Mouse (Mus musculus): ENCODE results near the gene Coq4. TPM values are rescaled to one million over a fixed set of nuclear protein-coding genes. Genes with fewer than 3 reads are reported as not detected.

Coq4 gene
- polyA plus RNA-seq, 1 experiment from 2014 or later, result 48.6 TPM

DNA sequence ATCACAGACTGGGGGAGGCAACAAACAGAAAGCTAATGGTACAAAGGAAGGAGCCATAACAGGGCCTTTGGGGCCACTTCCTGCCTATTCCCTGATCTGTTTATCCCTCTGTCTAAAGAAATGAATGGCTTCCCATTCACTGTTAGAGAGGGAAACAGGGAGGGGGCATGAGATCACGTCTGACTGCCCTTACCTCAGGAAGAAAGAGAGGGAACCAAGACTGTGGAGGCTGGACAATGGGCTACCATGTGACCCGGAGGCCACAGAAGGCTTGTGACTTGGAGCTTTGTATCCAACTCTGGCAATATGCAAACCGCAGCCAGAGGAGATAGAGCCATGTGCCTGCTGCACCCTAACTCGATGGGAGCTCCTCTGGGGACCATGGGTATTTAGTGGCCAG, 3.0 kb upstream of the Coq4 start:
- H3K27me3 ChIP-seq (replicated peaks; ENCODE audit: control insufficient read depth, insufficient read depth, low read length), result no peaks in the 10 kb centered on the region
- WGBS, result 73% methylated on average over 4 of the region's 4 CpGs
- H3K9ac ChIP-seq (ENCODE audit: low read depth, low read length), result no peak overlapping the region
- peaks cover 3% of the 10 kb centered on the region; the same call in 1 of the 2 replicates for H3K9me3 ChIP-seq (ENCODE audit: control insufficient read depth, low read length)
- peaks cover 14% of the 10 kb centered on the region for H3K4me1 ChIP-seq (ENCODE audit: control insufficient read depth, insufficient read depth, low read depth, low read length)
- H3K36me3 ChIP-seq (ENCODE audit: control insufficient read depth, insufficient read depth, low read length), result peaks cover 37% of the 10 kb centered on the region
- no peak overlapping the region for H3K4me2 ChIP-seq (ENCODE audit: low read length)
- H3K4me3 ChIP-seq (ENCODE audit: low read length), result no peak overlapping the region
- H3K27ac ChIP-seq (ENCODE audit: low read depth, low read length), result no peak overlapping the region
- no peak for ATAC-seq

DNA sequence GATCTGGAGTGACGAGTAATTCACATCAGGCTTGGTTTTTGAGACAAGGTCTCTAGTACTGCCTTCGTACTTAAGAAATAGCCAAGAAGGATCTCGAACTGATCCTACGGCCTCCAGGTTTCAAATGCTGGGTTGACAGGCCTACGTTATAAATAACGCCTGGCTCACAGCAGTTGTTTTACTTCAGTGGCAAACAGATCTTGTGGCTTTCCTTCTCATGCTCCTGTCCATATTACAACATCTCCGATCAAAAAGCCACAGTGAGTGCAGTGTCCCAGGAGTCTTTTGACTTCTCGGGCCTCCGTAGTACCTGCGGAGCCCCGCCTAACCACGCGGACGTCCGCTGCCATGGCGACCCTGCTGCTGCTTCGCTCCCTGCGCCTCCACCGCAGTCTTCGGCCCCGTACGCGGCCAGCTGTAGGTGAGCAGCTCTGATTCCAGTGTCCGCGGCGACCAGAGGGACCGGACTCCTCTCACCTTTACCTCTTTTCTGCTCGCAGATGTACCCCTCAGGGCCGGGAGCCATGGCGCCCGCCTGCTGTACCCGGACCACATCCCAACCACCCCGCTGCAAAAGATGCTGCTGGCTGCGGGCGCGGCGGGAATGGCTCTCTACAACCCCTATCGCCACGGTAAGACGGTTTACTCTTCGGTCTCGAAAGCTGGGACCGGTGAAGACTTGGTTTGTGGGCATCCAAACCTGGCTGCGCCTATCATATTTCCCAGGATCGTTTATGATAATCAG, 816 bp downstream of the Coq4 start, which contains the start of gene Trub2:
Gene Trub2 (minus strand): TSS at position 566 of the 745 bp plus-strand sequence.
- Histone ChIP-seq H3K36me3 (ENCODE audit: control insufficient read depth, insufficient read depth, low read length) (peaks cover 20% of the 10 kb centered on the region), H3K4me3 (ENCODE audit: low read length) (peak within 1 kb of the TSS; percentile 57), H3K27ac (ENCODE audit: low read depth, low read length) (peak within 1 kb of the TSS; percentile 60), H3K4me1 (ENCODE audit: control insufficient read depth, insufficient read depth, low read depth, low read length) (peaks cover 15% of the 10 kb centered on the region), H3K27me3 (replicated peaks; ENCODE audit: control insufficient read depth, insufficient read depth, low read length) (no peaks in the 10 kb centered on the region), H3K9ac (ENCODE audit: low read depth, low read length) (peak within 1 kb of the TSS; percentile 74), H3K4me2 (ENCODE audit: low read length) (peak within 1 kb of the TSS; percentile 64), H3K9me3 (ENCODE audit: control insufficient read depth, low read length) (no peaks in the 10 kb centered on the region)
- peak; percentile 87 for ATAC-seq
- WGBS, result under 1% methylated on average over 45 of the region's 45 CpGs

DNA sequence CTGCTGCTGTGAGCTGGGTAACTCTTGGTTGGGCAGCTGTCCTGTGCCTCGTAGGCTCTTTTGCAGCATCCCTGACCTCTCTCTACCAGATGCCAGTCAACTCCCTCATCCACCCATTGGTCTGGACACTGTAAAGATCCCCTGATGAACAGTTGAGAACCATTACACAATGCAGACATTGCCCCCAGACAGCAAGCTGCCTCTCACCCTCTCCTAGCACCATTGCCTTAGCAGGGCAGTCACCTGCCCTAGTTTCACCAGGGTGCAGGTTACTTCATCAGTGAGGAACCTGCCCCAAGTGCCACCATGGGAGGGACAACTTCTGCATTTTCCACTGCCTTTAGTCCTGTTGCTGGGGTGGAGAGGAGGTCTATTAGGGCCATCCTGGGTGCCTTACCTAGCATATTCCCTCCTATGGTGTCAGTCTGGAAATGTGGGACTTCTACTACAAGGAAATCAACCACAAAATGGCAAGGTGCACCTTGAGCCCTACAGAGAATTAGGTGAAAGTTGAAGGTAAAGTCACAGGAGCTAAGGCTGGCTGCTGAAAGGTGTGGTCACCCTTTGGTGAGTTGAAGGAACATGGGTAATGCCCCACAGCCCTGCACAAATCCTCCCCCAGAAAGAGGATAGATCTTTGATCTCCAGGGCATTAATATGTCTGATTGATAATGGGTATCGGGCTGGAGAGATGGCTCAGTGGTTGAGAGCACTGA, 5.6 kb downstream of the Coq4 start:
- H3K36me3 ChIP-seq (ENCODE audit: control insufficient read depth, insufficient read depth, low read length), result peaks cover 20% of the 10 kb centered on the region
- no peak overlapping the region for H3K4me2 ChIP-seq (ENCODE audit: low read length)
- peaks cover 7% of the 10 kb centered on the region for H3K4me1 ChIP-seq (ENCODE audit: control insufficient read depth, insufficient read depth, low read depth, low read length)
- no peak overlapping the region for H3K9ac ChIP-seq (ENCODE audit: low read depth, low read length)
- no peaks in the 10 kb centered on the region for H3K9me3 ChIP-seq (ENCODE audit: control insufficient read depth, low read length)
- no peak overlapping the region for H3K27ac ChIP-seq (ENCODE audit: low read depth, low read length)
- no peaks in the 10 kb centered on the region for H3K27me3 ChIP-seq (replicated peaks; ENCODE audit: control insufficient read depth, insufficient read depth, low read length)
- no peak overlapping the region for H3K4me3 ChIP-seq (ENCODE audit: low read length)
- no peak for ATAC-seq
- WGBS, result 95% methylated on average over 2 of the region's 2 CpGs

DNA sequence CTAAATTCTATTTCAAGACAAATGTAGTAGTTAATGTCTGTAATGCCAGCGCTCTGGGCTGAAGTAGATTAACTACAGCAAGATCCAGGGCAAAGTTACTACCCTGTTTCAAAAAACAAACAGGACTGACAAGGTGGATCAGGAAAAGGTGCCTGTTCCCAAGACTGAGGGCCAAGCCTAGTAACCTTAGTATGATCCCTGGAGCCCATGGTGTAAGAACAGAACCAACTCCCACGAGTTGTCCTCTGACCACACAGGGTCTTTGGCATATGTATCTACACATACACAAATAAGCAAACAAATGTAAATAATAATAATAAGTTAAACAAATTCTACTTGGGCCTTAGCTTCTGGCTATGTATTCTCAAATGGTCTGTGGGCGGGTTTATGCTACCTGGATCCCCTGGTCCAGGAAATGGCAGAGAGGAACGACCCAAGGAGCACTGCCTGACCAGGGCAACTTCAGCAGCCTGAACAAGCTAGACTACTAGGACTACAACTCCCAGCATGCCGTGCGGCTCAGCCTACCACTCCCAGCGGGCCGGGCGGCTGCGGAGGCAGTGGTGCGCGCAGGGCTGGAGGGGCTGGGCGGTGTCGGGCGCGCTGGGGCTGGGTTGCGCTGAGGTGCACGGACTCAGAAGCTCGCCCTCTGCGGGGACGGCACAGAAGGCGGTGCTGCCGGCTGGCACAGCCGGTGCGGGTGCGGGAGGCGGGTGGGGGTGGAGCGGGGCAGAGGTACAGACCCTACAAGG, 15.0 kb downstream of the Coq4 start, which contains the start of gene Slc27a4:
Gene Slc27a4 (plus strand): TSS at position 560 of the 752 bp plus-strand sequence.
- peak; percentile 98 for ATAC-seq
- Histone ChIP-seq H3K4me2 (ENCODE audit: low read length) (peak within 1 kb of the TSS; percentile 62), H3K27me3 (replicated peaks; ENCODE audit: control insufficient read depth, insufficient read depth, low read length) (no peaks in the 10 kb centered on the region), H3K27ac (ENCODE audit: low read depth, low read length) (peak within 1 kb of the TSS; percentile 89), H3K4me1 (ENCODE audit: control insufficient read depth, insufficient read depth, low read depth, low read length) (peaks cover 15% of the 10 kb centered on the region), H3K9me3 (ENCODE audit: control insufficient read depth, low read length) (no peaks in the 10 kb centered on the region), H3K36me3 (ENCODE audit: control insufficient read depth, insufficient read depth, low read length) (peaks cover 31% of the 10 kb centered on the region), H3K4me3 (ENCODE audit: low read length) (peak within 1 kb of the TSS; percentile 77), H3K9ac (ENCODE audit: low read depth, low read length) (peak within 1 kb of the TSS; percentile 84)
- WGBS, result 6% methylated on average over 24 of the region's 28 CpGs

DNA sequence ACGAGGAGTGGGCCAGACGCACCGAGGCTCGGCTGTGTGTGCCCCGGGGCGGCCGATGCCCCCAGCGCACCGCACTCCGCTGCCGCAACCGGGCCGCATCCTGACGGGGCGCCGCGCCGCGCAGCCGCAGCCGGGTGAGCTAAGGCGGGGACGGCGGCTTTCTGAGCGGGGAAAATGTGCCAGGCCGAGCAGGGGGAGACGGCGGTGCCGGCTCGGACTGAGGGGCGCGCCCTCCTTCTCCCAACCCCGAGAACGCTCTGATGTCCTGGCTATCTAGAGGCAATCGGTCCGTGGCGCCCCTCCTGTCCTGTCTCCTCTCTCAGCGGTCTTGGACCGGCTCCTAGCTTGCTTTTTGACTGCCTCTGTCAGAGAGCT, 15.5 kb downstream of the Coq4 start:
- peak overlapping the region; percentile 62 for H3K4me2 ChIP-seq (ENCODE audit: low read length)
- H3K4me1 ChIP-seq (ENCODE audit: control insufficient read depth, insufficient read depth, low read depth, low read length), result peaks cover 15% of the 10 kb centered on the region
- peak; percentile 86 for ATAC-seq
- H3K27ac ChIP-seq (ENCODE audit: low read depth, low read length), result peak overlapping the region; percentile 89
- H3K27me3 ChIP-seq (replicated peaks; ENCODE audit: control insufficient read depth, insufficient read depth, low read length), result no peaks in the 10 kb centered on the region
- no peaks in the 10 kb centered on the region for H3K9me3 ChIP-seq (ENCODE audit: control insufficient read depth, low read length)
- peak overlapping the region; percentile 77 for H3K4me3 ChIP-seq (ENCODE audit: low read length)
- peak overlapping the region; percentile 84 for H3K9ac ChIP-seq (ENCODE audit: low read depth, low read length)
- peaks cover 37% of the 10 kb centered on the region for H3K36me3 ChIP-seq (ENCODE audit: control insufficient read depth, insufficient read depth, low read length)
- WGBS, result under 1% methylated on average over 36 of the region's 39 CpGs

DNA sequence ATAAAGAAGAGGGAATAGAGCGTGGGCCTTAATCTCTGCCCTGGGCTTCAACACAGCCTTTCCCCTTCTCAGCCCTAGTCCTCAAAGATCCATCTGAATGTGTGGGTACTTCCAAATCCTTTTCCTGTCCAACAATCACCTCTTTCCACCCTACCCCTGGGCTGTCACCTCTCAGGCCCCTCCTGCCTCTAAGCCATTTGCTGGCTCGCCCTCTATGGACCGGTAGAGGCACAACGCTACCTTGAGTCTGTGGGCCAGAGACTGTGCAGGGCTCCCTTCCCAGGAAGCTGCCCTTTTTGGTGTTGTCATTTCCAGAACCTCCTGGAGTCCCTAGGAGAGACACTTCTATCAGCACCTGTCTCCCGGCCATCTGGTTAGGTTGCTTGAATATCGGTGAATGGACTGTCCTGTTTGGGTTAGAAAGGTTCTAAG, 16.1 kb downstream of the Coq4 start:
- ATAC-seq, result peak; percentile 17; the same call in 1 of the 2 replicates
- H3K27ac ChIP-seq (ENCODE audit: low read depth, low read length), result peak overlapping the region; percentile 89
- H3K4me2 ChIP-seq (ENCODE audit: low read length), result peak overlapping the region; percentile 62
- peaks cover 42% of the 10 kb centered on the region for H3K36me3 ChIP-seq (ENCODE audit: control insufficient read depth, insufficient read depth, low read length)
- H3K4me1 ChIP-seq (ENCODE audit: control insufficient read depth, insufficient read depth, low read depth, low read length), result peaks cover 15% of the 10 kb centered on the region
- H3K9me3 ChIP-seq (ENCODE audit: control insufficient read depth, low read length), result no peaks in the 10 kb centered on the region
- H3K27me3 ChIP-seq (replicated peaks; ENCODE audit: control insufficient read depth, insufficient read depth, low read length), result no peaks in the 10 kb centered on the region
- peak overlapping the region; percentile 77 for H3K4me3 ChIP-seq (ENCODE audit: low read length)
- peak overlapping the region; percentile 84 for H3K9ac ChIP-seq (ENCODE audit: low read depth, low read length)
- 18% methylated on average over 6 of the region's 6 CpGs for WGBS

DNA sequence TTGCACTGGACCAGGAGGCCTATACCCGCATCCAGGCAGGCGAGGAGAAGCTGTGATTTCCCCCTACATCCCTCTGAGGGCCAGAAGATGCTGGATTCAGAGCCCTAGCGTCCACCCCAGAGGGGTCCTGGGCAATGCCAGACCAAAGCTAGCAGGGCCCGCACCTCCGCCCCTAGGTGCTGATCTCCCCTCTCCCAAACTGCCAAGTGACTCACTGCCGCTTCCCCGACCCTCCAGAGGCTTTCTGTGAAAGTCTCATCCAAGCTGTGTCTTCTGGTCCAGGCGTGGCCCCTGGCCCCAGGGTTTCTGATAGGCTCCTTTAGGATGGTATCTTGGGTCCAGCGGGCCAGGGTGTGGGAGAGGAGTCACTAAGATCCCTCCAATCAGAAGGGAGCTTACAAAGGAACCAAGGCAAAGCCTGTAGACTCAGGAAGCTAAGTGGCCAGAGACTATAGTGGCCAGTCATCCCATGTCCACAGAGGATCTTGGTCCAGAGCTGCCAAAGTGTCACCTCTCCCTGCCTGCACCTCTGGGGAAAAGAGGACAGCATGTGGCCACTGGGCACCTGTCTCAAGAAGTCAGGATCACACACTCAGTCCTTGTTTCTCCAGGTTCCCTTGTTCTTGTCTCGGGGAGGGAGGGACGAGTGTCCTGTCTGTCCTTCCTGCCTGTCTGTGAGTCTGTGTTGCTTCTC, 28.5 kb downstream of the Coq4 start:
- WGBS, result 92% methylated on average over 11 of the region's 11 CpGs

DNA sequence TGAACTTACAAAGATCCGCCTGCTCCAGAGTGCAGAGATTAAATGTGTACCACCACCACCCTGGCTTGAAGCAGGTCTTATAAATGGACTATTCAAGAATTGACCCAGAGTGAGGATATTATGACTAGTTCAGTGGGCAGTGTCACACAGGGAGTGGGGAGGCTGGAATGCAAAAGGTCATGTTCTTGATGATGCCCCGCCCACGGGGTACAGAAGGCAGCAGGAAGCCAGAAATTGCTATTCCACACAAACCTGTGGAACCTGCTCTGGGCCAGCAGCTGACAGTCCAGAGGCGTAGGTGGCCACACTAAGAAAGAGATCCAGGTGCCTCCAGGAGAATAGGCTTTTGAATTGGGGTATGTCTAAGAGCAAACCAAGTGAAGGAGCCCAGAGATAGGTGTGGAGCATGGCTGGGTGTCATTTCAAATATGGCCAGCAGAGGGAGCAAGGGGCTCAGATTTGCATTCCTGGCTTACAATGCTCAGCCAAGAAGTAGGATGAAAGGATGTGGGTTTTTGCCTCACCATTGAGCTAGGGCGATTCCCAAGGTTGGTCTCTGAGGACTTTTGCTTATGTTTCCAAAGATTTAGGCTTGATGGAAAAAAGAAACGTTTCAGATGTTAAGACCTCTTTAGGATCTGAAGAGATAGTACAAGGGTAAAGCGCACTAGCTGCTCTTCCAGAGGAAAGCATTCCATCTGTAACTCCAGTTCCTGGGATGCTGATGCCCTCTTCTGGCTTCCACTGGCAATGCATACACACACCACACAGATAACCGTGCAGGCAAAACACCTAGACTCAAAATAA, 30.3 kb downstream of the Coq4 start:
- Histone ChIP-seq H3K9ac (ENCODE audit: low read depth, low read length) (no peak overlapping the region), H3K4me2 (ENCODE audit: low read length) (peak overlapping the region; percentile 47), H3K27me3 (replicated peaks; ENCODE audit: control insufficient read depth, insufficient read depth, low read length) (no peaks in the 10 kb centered on the region), H3K4me1 (ENCODE audit: control insufficient read depth, insufficient read depth, low read depth, low read length) (peaks cover 10% of the 10 kb centered on the region), H3K4me3 (ENCODE audit: low read length) (no peak overlapping the region), H3K36me3 (ENCODE audit: control insufficient read depth, insufficient read depth, low read length) (peaks cover 31% of the 10 kb centered on the region), H3K9me3 (ENCODE audit: control insufficient read depth, low read length) (no peaks in the 10 kb centered on the region), H3K27ac (ENCODE audit: low read depth, low read length) (peak overlapping the region; percentile 68)
- WGBS, result 32% methylated on average over 8 of the region's 8 CpGs
- peak; percentile 77 for ATAC-seq

More for the DNA sequence above, 28.5 kb downstream of the Coq4 start:
- H3K4me1 ChIP-seq (ENCODE audit: control insufficient read depth, insufficient read depth, low read depth, low read length), result peaks cover 10% of the 10 kb centered on the region
- H3K9ac ChIP-seq (ENCODE audit: low read depth, low read length), result no peak overlapping the region
- ATAC-seq, result no peak
- no peaks in the 10 kb centered on the region for H3K9me3 ChIP-seq (ENCODE audit: control insufficient read depth, low read length)
- no peak overlapping the region for H3K27ac ChIP-seq (ENCODE audit: low read depth, low read length)
- no peak overlapping the region for H3K4me3 ChIP-seq (ENCODE audit: low read length)
- H3K27me3 ChIP-seq (replicated peaks; ENCODE audit: control insufficient read depth, insufficient read depth, low read length), result no peaks in the 10 kb centered on the region
- H3K36me3 ChIP-seq (ENCODE audit: control insufficient read depth, insufficient read depth, low read length), result peaks cover 39% of the 10 kb centered on the region
- H3K4me2 ChIP-seq (ENCODE audit: low read length), result no peak overlapping the region
